Mouse (Mus musculus): Measurements from ENCODE around the gene Eps8.

- TF ChIP-seq CTCF (IDR thresholded peaks at IDR 0.05; ENCODE audit: low read depth) (no peak), EP300 (IDR thresholded peaks at IDR 0.05; ENCODE audit: low read depth) (peak; percentile 34; the same call in 1 of the 2 replicates)
Observed at GRCm38 (mm10) chr6:137512753-137513152, 141.9 kb downstream of the Eps8 start.

All from liver, postnatal 0 days (tissue).